Mouse (Mus musculus): Measurements from ENCODE around the gene Rps6kb2.

GRCm38 (mm10) chr19:4164100-4164499 lies 946 bp upstream of the Rps6kb2 start:
- TF ChIP-seq POLR2A (IDR thresholded peaks at IDR 0.05; ENCODE audit: control insufficient read depth, low read depth, low read length): no peak
- no peak for TF ChIP-seq CTCF (IDR thresholded peaks at IDR 0.05; ENCODE audit: control insufficient read depth, insufficient read depth, insufficient replicate concordance, low read depth, low read length)
